Mouse (Mus musculus) spleen, adult 2 months (tissue): ENCODE results near the gene Chsy1. TPM values are rescaled to one million over a fixed set of nuclear protein-coding genes. Genes with fewer than 3 reads are reported as not detected.
A peak's percentile ranks its signal among the peaks of the same experiment; 100 is the strongest.

Experiments used
- DNase-seq, 2 experiments: peaks; one replicate each; pipeline versions ENCODE4 v3.0.0 to v3.0.0-alpha.2; 2012 to 2021; ENCODE audit warnings: low spot score in 2 of 2, low read depth in 1 of 2
- H3K27ac ChIP-seq: fragments of 200-500 bp; 2 replicates; pipeline ENCODE4 v1.5.1; 2012; ENCODE audit warnings: low read length, inconsistent platforms; ENCODE audit not compliant: insufficient read depth
- H3K27me3 ChIP-seq: fragments of 200-500 bp; 2 replicates; pipeline ENCODE4 v1.6.1; 2012; ENCODE audit warnings: mild to moderate bottlenecking, moderate library complexity, low read length, inconsistent platforms; ENCODE audit not compliant: control insufficient read depth, insufficient read depth
- H3K36me3 ChIP-seq: fragments of 200-500 bp; 2 replicates; pipeline ENCODE4 v1.6.1; 2012; ENCODE audit warnings: mild to moderate bottlenecking, low read length, inconsistent platforms; ENCODE audit not compliant: control insufficient read depth, insufficient read depth
- H3K4me1 ChIP-seq: fragments of 200-500 bp; 2 replicates; pipeline ENCODE4 v1.6.1; 2011; ENCODE audit warnings: inconsistent platforms; ENCODE audit not compliant: control insufficient read depth, insufficient read depth, insufficient read length
- H3K4me3 ChIP-seq: fragments of 200-500 bp; 2 replicates; pipeline ENCODE4 v1.5.1; 2011; ENCODE audit warnings: mild to moderate bottlenecking, inconsistent platforms; ENCODE audit not compliant: insufficient read depth, insufficient read length; ENCODE audit errors: extremely low read depth
- CTCF ChIP-seq: fragments of 200-500 bp; IDR thresholded peaks from 2 replicates; pipeline ENCODE4 v1.5.1; 2011; ENCODE audit warnings: mild to moderate bottlenecking, inconsistent platforms; ENCODE audit not compliant: insufficient read depth, insufficient read length, insufficient replicate concordance; ENCODE audit errors: extremely low read depth
- POLR2A ChIP-seq: fragments of 200-500 bp; IDR thresholded peaks from 2 replicates; pipeline ENCODE4 v1.6.1; 2011; ENCODE audit warnings: low read depth, low read length, inconsistent platforms
- WGBS: fragments of 180-500 bp; shearing (Covaris S2); methylation state at CpG from one replicate; pipeline ENCODE4 v1.1.7; 2018; 5-methylcytosine and 5-hydroxymethylcytosine counted together
- polyA plus RNA-seq: library from polyadenylated mRNA; depleted of rRNA; stranded (reverse); fragments of >200 nt; gene quantifications from 2 replicates; pipeline ENCODE4 v1.2.3, GENCODE M21; 2012

Gene Chsy1
- polyA plus RNA-seq, 1 experiment, result 9.0 TPM

DNA sequence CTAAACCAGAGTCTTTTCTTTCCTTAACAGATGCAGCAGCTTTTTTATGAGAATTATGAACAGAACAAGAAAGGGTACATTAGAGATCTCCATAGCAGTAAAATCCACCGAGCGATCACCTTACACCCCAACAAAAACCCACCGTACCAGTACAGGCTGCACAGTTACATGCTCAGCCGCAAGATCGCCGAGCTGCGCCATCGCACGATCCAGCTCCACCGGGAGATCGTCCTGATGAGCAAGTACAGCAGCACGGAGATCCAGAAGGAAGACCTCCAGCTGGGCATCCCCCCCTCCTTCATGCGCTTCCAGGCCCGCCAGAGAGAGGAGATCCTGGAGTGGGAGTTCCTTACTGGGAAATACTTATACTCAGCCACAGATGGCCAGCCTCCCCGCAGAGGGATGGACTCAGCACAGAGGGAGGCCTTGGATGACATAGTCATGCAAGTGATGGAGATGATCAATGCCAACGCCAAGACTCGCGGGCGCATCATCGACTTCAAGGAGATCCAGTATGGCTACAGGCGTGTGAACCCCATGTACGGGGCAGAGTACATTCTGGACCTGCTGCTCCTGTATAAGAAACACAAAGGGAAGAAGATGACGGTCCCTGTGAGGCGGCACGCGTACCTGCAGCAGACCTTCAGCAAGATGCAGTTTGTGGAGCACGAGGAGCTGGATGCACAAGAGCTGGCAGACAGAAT, 61.6 kb downstream of the Chsy1 start:
- H3K4me1 ChIP-seq, result peaks cover 6% of the 10 kb centered on the region
- WGBS, result 97% methylated on average over 27 of the region's 27 CpGs
- H3K4me3 ChIP-seq, result no peak overlapping the region
- H3K27me3 ChIP-seq, result no peaks in the 10 kb centered on the region
- H3K27ac ChIP-seq, result no peak overlapping the region
- TF ChIP-seq POLR2A (no peak), CTCF (no peak)
- H3K36me3 ChIP-seq, result peaks cover 14% of the 10 kb centered on the region
- no peak for DNase-seq

DNA sequence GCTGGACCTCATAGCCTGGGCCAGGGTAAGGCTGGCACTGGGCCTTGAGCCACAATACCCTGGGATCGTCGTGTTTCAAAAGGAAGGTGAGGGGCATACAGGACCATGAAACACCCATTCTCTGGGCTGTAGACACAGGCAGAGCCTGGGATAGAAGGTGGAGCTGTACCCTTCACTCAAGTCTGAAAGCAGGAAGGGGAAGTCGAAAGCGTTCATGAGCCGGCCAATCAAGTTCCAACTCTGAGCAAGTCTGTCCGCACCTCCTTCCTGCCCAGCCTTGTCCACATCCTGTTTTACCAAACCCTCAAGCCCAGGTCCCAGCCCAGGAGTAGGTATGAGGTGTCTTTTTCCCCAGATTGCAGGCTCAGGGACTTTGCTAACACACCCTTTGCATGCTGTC, 66.4 kb downstream of the Chsy1 start:
- Histone ChIP-seq H3K36me3 (peaks cover 14% of the 10 kb centered on the region), H3K4me1 (peaks cover 30% of the 10 kb centered on the region), H3K4me3 (peak overlapping the region; percentile 49), H3K27me3 (no peaks in the 10 kb centered on the region), H3K27ac (peak overlapping the region; percentile 87)
- TF ChIP-seq CTCF, result no peak
- TF ChIP-seq POLR2A, result no peak; the same call in 1 of the 2 replicates
- WGBS, result 20% methylated on average over 6 of the region's 6 CpGs
- DNase-seq, result peak in 1 of 2 experiments; percentile 68

GRCm38 (mm10) chr7:66176256-66176655, 66.9 kb downstream of the Chsy1 start:
- Histone ChIP-seq H3K36me3 (peaks cover 11% of the 10 kb centered on the region), H3K4me1 (peaks cover 30% of the 10 kb centered on the region), H3K4me3 (no peak overlapping the region; the same call in 1 of the 2 replicates), H3K27ac (peak overlapping the region; percentile 87), H3K27me3 (no peaks in the 10 kb centered on the region)
- no peak for TF ChIP-seq CTCF
- no peak for TF ChIP-seq POLR2A
- DNase-seq, result no peak
- WGBS, result 56% methylated on average over 4 of the region's 4 CpGs

DNA sequence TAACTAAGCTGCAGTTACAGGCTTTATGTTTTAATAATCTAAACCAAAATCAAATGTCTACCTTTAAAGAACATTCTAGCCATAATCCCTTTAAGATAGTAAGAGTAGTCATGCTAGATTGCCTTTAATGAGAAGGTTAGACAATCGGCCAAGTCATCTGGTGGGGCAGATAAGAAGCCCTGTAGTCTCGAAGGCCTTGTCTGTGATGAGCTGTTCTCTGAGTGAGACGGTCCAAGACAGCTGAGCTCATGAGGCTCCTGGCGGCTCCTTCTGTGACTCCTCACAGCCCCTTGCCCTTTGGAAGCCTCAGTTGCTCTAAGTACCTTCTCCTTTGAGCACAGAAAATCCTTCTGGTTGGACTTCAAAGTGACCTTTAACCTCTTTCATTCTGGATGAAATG, 67.6 kb downstream of the Chsy1 start:
- 83% methylated on average over 4 of the region's 4 CpGs for whole genome bisulfite sequencing
- H3K36me3 ChIP-seq, result peaks cover 5% of the 10 kb centered on the region

GRCm38 (mm10) chr7:66178101-66178500, 68.8 kb downstream of the Chsy1 start:
- no peaks in the 10 kb centered on the region for H3K27me3 ChIP-seq
- WGBS, result 91% methylated on average over 6 of the region's 6 CpGs
- TF ChIP-seq CTCF (no peak), POLR2A (no peak)
- H3K4me1 ChIP-seq, result peaks cover 30% of the 10 kb centered on the region
- no peak overlapping the region for H3K27ac ChIP-seq
- no peak for DNase-seq
- peaks cover 2% of the 10 kb centered on the region; the same call in 1 of the 2 replicates for H3K36me3 ChIP-seq
- H3K4me3 ChIP-seq, result no peak overlapping the region

More for the DNA sequence above, 67.6 kb downstream of the Chsy1 start:
- H3K27me3 ChIP-seq, result no peaks in the 10 kb centered on the region
- H3K27ac ChIP-seq, result no peak overlapping the region
- no peak for DNase-seq
- H3K4me3 ChIP-seq, result no peak overlapping the region
- H3K4me1 ChIP-seq, result peaks cover 30% of the 10 kb centered on the region
- TF ChIP-seq POLR2A, result no peak
- TF ChIP-seq CTCF, result no peak

DNA sequence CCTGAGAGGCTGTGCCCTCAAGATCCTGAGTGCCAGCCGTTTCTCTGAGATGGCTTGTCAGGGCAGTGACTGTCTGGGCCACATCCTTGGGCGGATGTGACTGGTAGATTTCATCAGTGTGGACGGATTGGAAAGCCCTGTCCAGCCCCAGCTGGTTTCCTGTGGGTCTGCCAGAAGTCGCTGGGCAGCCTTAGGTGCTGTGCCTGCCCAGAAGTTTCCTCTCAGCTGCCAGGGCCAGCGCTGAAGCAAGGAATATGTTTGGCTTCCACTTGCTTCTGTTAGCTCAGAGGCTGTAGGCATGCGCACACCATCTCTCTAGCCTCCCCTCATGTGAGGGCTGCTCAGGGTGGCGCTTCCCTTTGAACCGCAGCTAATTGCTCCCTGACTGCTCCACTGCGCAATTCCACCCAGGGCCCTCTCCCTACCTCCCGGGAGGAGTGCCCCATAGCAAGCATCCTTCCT, 69.8 kb downstream of the Chsy1 start:
- DNase-seq, result no peak
- Histone ChIP-seq H3K27me3 (no peaks in the 10 kb centered on the region), H3K4me1 (peaks cover 32% of the 10 kb centered on the region), H3K4me3 (no peak overlapping the region), H3K27ac (0 out of 2 replicates have a peak overlapping the region, but pooled peaks have one; percentile 14), H3K36me3 (no peaks in the 10 kb centered on the region)
- WGBS, result 7% methylated on average over 10 of the region's 10 CpGs
- TF ChIP-seq CTCF, result no peak
- TF ChIP-seq POLR2A, result no peak

GRCm38 (mm10) chr7:66179711-66180110, 70.4 kb downstream of the Chsy1 start:
- no peaks in the 10 kb centered on the region for H3K36me3 ChIP-seq
- peaks cover 32% of the 10 kb centered on the region for H3K4me1 ChIP-seq
- H3K27me3 ChIP-seq, result no peaks in the 10 kb centered on the region
- no peak for TF ChIP-seq POLR2A
- no peak for TF ChIP-seq CTCF
- peak overlapping the region; percentile 1; the same call in 1 of the 2 replicates for H3K27ac ChIP-seq
- WGBS, result 19% methylated on average over 7 of the region's 7 CpGs
- no peak for DNase-seq
- no peak overlapping the region for H3K4me3 ChIP-seq
